Mouse (Mus musculus): Measurements from ENCODE around the gene Tbc1d2b. TPM values are rescaled to one million over a fixed set of nuclear protein-coding genes. Genes with fewer than 3 reads are reported as not detected.

Gene Tbc1d2b
- total and polyA plus RNA-seq, 3 experiments, result 0.09 to 0.90 (median 0.22) TPM

GRCm38 (mm10) chr9:90206500-90206899 lies 64.1 kb downstream of the Tbc1d2b start:
- peak; percentile 16; the same call in 1 of the 2 replicates for TF ChIP-seq CTCF (IDR thresholded peaks at IDR 0.05; ENCODE audit: low read depth, low read length)
- no peak for TF ChIP-seq GATA1 (IDR thresholded peaks at IDR 0.05; ENCODE audit: borderline replicate concordance, low read length)
- Histone ChIP-seq H3K4me3 (ENCODE audit: low read depth, low read length) (no peak overlapping the region), H3K27me3 (ENCODE audit: insufficient read depth, low read length) (no peaks in the 10 kb centered on the region), H3K4me1 (ENCODE audit: insufficient read depth, low read depth, low read length) (no peaks in the 10 kb centered on the region), H3K9me3 (replicated peaks) (peaks cover 67% of the 10 kb centered on the region), H3K36me3 (replicated peaks) (no peaks in the 10 kb centered on the region)
- no peak for ATAC-seq (ENCODE audit: extremely low read depth, insufficient number of reproducible peaks, low FRiP score, poor library complexity, severe bottlenecking)
- peak; percentile 20 for DNase-seq (ENCODE audit: low spot score)

DNA sequence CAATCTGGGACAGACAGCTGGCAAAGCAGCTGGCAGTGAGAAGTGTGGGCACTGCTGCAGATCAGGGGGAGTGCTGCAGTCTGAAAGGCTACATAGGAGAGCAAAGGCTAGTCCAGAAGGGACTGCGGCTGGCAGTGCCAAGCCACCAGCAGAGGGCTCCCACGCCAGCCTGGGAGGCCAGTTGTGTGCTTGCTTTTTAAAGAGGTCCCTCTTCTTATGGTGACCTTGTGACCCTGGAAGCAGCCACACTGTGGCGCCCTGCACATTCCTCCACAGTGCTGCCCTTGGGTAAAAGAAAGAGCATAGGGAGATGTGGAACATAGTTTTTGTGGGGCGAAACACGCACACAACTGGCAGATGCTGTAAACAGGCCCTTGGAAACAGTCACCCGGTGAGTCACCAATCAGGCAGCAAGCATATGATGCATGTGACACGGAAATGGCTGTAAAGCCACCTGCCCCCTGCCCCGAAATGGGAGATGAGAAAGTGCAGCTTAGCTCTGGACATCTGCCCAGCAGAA lies 66.1 kb downstream of the Tbc1d2b start:
- DNase-seq (ENCODE audit: low spot score), result no peak
- H3K27me3 ChIP-seq (ENCODE audit: insufficient read depth, low read length), result no peaks in the 10 kb centered on the region
- H3K4me3 ChIP-seq (ENCODE audit: low read depth, low read length), result no peak overlapping the region
- no peak for ATAC-seq (ENCODE audit: extremely low read depth, insufficient number of reproducible peaks, low FRiP score, poor library complexity, severe bottlenecking)
- no peaks in the 10 kb centered on the region for H3K36me3 ChIP-seq (replicated peaks)
- TF ChIP-seq CTCF (IDR thresholded peaks at IDR 0.05; ENCODE audit: low read depth, low read length) (no peak), GATA2 (IDR thresholded peaks at IDR 0.05; ENCODE audit: borderline replicate concordance, low read depth, low read length) (no peak), POLR2AphosphoS5 (IDR thresholded peaks at IDR 0.05; ENCODE audit: insufficient replicate concordance, low read depth, low read length) (no peak), GATA1 (IDR thresholded peaks at IDR 0.05; ENCODE audit: borderline replicate concordance, low read length) (no peak), TAL1 (conservative IDR thresholded peaks at IDR 0.05; ENCODE audit: low read depth, low read length) (no peak)
- H3K4me1 ChIP-seq (ENCODE audit: insufficient read depth, low read depth, low read length), result no peaks in the 10 kb centered on the region
- H3K9me3 ChIP-seq (replicated peaks), result peaks cover 71% of the 10 kb centered on the region

- Histone ChIP-seq H3K27me3 (ENCODE audit: insufficient read depth, low read length) (no peaks in the 10 kb centered on the region), H3K4me3 (ENCODE audit: low read depth, low read length) (no peak overlapping the region), H3K36me3 (replicated peaks) (no peaks in the 10 kb centered on the region), H3K9me3 (replicated peaks) (peaks cover 77% of the 10 kb centered on the region), H3K4me1 (ENCODE audit: insufficient read depth, low read depth, low read length) (no peaks in the 10 kb centered on the region)
- DNase-seq (ENCODE audit: low spot score) (no peak), ATAC-seq (ENCODE audit: extremely low read depth, insufficient number of reproducible peaks, low FRiP score, poor library complexity, severe bottlenecking) (no peak)
- TF ChIP-seq TAL1 (conservative IDR thresholded peaks at IDR 0.05; ENCODE audit: low read depth, low read length), result no peak
- no peak for TF ChIP-seq POLR2AphosphoS5 (IDR thresholded peaks at IDR 0.05; ENCODE audit: insufficient replicate concordance, low read depth, low read length)
- no peak for TF ChIP-seq GATA1 (IDR thresholded peaks at IDR 0.05; ENCODE audit: borderline replicate concordance, low read length)
- TF ChIP-seq GATA2 (IDR thresholded peaks at IDR 0.05; ENCODE audit: borderline replicate concordance, low read depth, low read length), result no peak
- TF ChIP-seq CTCF (IDR thresholded peaks at IDR 0.05; ENCODE audit: low read depth, low read length), result no peak
Observed at GRCm38 (mm10) chr9:90203233-90203632, 67.4 kb downstream of the Tbc1d2b start.

DNA sequence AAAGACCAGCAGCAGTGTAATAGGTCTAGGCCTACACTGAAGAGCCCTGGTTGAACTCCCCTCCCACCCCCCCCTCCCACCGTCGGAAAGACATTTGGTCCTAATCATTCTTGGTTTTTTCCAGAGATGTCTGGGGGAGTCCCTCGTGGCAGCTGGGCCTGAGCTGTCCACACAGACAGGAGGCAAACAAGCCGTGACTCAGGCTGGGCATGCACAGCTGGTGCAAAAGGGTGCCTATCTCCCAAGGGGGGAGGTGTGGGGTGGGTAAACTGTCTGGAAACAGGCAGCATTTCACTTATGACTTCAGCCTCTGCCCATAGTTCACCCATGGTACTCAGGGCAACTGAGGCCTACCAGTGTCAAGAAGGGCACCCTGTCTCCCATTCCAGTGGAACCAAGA lies 69.1 kb downstream of the Tbc1d2b start:
- no peaks in the 10 kb centered on the region for H3K36me3 ChIP-seq (replicated peaks)

GRCm38 (mm10) chr9:90201096-90201495 lies 69.5 kb downstream of the Tbc1d2b start:
- DNase-seq (ENCODE audit: low spot score), result no peak
- H3K27me3 ChIP-seq (ENCODE audit: insufficient read depth, low read length), result no peaks in the 10 kb centered on the region
- H3K4me1 ChIP-seq (ENCODE audit: insufficient read depth, low read depth, low read length), result no peaks in the 10 kb centered on the region
- TF ChIP-seq POLR2AphosphoS5 (IDR thresholded peaks at IDR 0.05; ENCODE audit: insufficient replicate concordance, low read depth, low read length) (no peak), GATA2 (IDR thresholded peaks at IDR 0.05; ENCODE audit: borderline replicate concordance, low read depth, low read length) (no peak), CTCF (IDR thresholded peaks at IDR 0.05; ENCODE audit: low read depth, low read length) (no peak), GATA1 (IDR thresholded peaks at IDR 0.05; ENCODE audit: borderline replicate concordance, low read length) (no peak), TAL1 (conservative IDR thresholded peaks at IDR 0.05; ENCODE audit: low read depth, low read length) (no peak)
- peaks cover 84% of the 10 kb centered on the region for H3K9me3 ChIP-seq (replicated peaks)
- no peak for ATAC-seq (ENCODE audit: extremely low read depth, insufficient number of reproducible peaks, low FRiP score, poor library complexity, severe bottlenecking)
- H3K36me3 ChIP-seq (replicated peaks), result no peaks in the 10 kb centered on the region
- H3K4me3 ChIP-seq (ENCODE audit: low read depth, low read length), result no peak overlapping the region

More for the DNA sequence above, 69.1 kb downstream of the Tbc1d2b start:
- Histone ChIP-seq H3K27me3 (ENCODE audit: insufficient read depth, low read length) (no peaks in the 10 kb centered on the region), H3K4me1 (ENCODE audit: insufficient read depth, low read depth, low read length) (no peaks in the 10 kb centered on the region), H3K9me3 (replicated peaks) (peaks cover 84% of the 10 kb centered on the region), H3K4me3 (ENCODE audit: low read depth, low read length) (no peak overlapping the region)
- TF ChIP-seq CTCF (IDR thresholded peaks at IDR 0.05; ENCODE audit: low read depth, low read length), result no peak
- TF ChIP-seq GATA1 (IDR thresholded peaks at IDR 0.05; ENCODE audit: borderline replicate concordance, low read length), result no peak
- no peak for TF ChIP-seq POLR2AphosphoS5 (IDR thresholded peaks at IDR 0.05; ENCODE audit: insufficient replicate concordance, low read depth, low read length)
- TF ChIP-seq GATA2 (IDR thresholded peaks at IDR 0.05; ENCODE audit: borderline replicate concordance, low read depth, low read length), result no peak
- TF ChIP-seq TAL1 (conservative IDR thresholded peaks at IDR 0.05; ENCODE audit: low read depth, low read length), result no peak
- ATAC-seq (ENCODE audit: extremely low read depth, insufficient number of reproducible peaks, low FRiP score, poor library complexity, severe bottlenecking), result no peak
- DNase-seq (ENCODE audit: low spot score), result no peak

- H3K4me3 ChIP-seq (ENCODE audit: low read depth, low read length), result no peak overlapping the region
- peaks cover 85% of the 10 kb centered on the region for H3K9me3 ChIP-seq (replicated peaks)
- H3K36me3 ChIP-seq (replicated peaks), result no peaks in the 10 kb centered on the region
- H3K4me1 ChIP-seq (ENCODE audit: insufficient read depth, low read depth, low read length), result no peaks in the 10 kb centered on the region
- TF ChIP-seq CTCF (IDR thresholded peaks at IDR 0.05; ENCODE audit: low read depth, low read length) (no peak), GATA2 (IDR thresholded peaks at IDR 0.05; ENCODE audit: borderline replicate concordance, low read depth, low read length) (no peak), TAL1 (conservative IDR thresholded peaks at IDR 0.05; ENCODE audit: low read depth, low read length) (no peak), POLR2AphosphoS5 (IDR thresholded peaks at IDR 0.05; ENCODE audit: insufficient replicate concordance, low read depth, low read length) (no peak), GATA1 (IDR thresholded peaks at IDR 0.05; ENCODE audit: borderline replicate concordance, low read length) (no peak)
- H3K27me3 ChIP-seq (ENCODE audit: insufficient read depth, low read length), result no peaks in the 10 kb centered on the region
- DNase-seq (ENCODE audit: low spot score) (no peak), ATAC-seq (ENCODE audit: extremely low read depth, insufficient number of reproducible peaks, low FRiP score, poor library complexity, severe bottlenecking) (no peak)
Observed at GRCm38 (mm10) chr9:90200501-90200900, 70.1 kb downstream of the Tbc1d2b start.

Measured in G1E (cell line).